Mouse (Mus musculus): Measurements from ENCODE around the gene Ywhag. TPM values are rescaled to one million over a fixed set of nuclear protein-coding genes. Genes with fewer than 3 reads are reported as not detected.

The Ywhag gene
- polyA plus RNA-seq, 1 experiment from 2014 or later: 1,023 TPM

GRCm38 (mm10) chr5:135966866-135967265 is 32.5 kb upstream of the Ywhag start:
- no peaks in the 10 kb centered on the region for H3K9me3 ChIP-seq (ENCODE audit: control insufficient read depth, low read length)
- ATAC-seq: no peak
- 59% methylated on average over 9 of the region's 9 CpGs for WGBS
- no peak overlapping the region for H3K27ac ChIP-seq (ENCODE audit: low read depth, low read length)
- no peaks in the 10 kb centered on the region for H3K27me3 ChIP-seq (replicated peaks; ENCODE audit: control insufficient read depth, insufficient read depth, low read length)
- H3K4me2 ChIP-seq (ENCODE audit: low read length): no peak overlapping the region
- no peak overlapping the region for H3K4me3 ChIP-seq (ENCODE audit: low read length)
- no peaks in the 10 kb centered on the region for H3K36me3 ChIP-seq (ENCODE audit: control insufficient read depth, insufficient read depth, low read length)
- H3K4me1 ChIP-seq (ENCODE audit: control insufficient read depth, insufficient read depth, low read depth, low read length): peaks cover 7% of the 10 kb centered on the region
- H3K9ac ChIP-seq (ENCODE audit: low read depth, low read length): no peak overlapping the region

GRCm38 (mm10) chr5:135965501-135965930 is 31.1 kb upstream of the Ywhag start:
- H3K4me2 ChIP-seq (ENCODE audit: low read length): peak overlapping the region; percentile 49
- peak overlapping the region; percentile 41; the same call in 1 of the 2 replicates for H3K9ac ChIP-seq (ENCODE audit: low read depth, low read length)
- H3K27me3 ChIP-seq (replicated peaks; ENCODE audit: control insufficient read depth, insufficient read depth, low read length): no peaks in the 10 kb centered on the region
- WGBS: 13% methylated on average over 24 of the region's 24 CpGs
- no peak overlapping the region; the same call in 1 of the 2 replicates for H3K27ac ChIP-seq (ENCODE audit: low read depth, low read length)
- no peak for ATAC-seq
- peaks cover 7% of the 10 kb centered on the region for H3K4me1 ChIP-seq (ENCODE audit: control insufficient read depth, insufficient read depth, low read depth, low read length)
- H3K9me3 ChIP-seq (ENCODE audit: control insufficient read depth, low read length): no peaks in the 10 kb centered on the region
- H3K4me3 ChIP-seq (ENCODE audit: low read length): peak overlapping the region; percentile 28
- H3K36me3 ChIP-seq (ENCODE audit: control insufficient read depth, insufficient read depth, low read length): no peaks in the 10 kb centered on the region

DNA sequence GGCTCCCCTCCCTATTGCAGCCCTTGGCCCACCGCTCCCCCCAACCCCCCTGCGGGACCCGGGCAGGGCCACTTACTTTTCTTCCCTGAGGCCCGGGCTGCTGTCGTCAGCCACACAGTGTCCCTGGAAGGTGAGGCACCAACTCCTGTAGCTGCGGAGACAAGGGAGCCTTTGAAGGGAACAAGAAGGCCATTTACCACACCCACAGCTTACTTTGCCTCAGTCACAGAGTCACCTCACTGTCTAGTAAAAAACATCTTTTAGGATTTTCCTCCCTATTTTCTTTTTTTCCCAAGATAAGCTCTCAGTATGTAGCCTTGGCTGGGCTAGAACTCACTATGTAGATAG is 28.8 kb upstream of the Ywhag start:
- Histone ChIP-seq H3K27me3 (replicated peaks; ENCODE audit: control insufficient read depth, insufficient read depth, low read length) (no peaks in the 10 kb centered on the region), H3K36me3 (ENCODE audit: control insufficient read depth, insufficient read depth, low read length) (no peaks in the 10 kb centered on the region), H3K9ac (ENCODE audit: low read depth, low read length) (peak overlapping the region; percentile 90), H3K27ac (ENCODE audit: low read depth, low read length) (peak overlapping the region; percentile 97), H3K4me1 (ENCODE audit: control insufficient read depth, insufficient read depth, low read depth, low read length) (peaks cover 7% of the 10 kb centered on the region), H3K9me3 (ENCODE audit: control insufficient read depth, low read length) (no peaks in the 10 kb centered on the region), H3K4me2 (ENCODE audit: low read length) (peak overlapping the region; percentile 96), H3K4me3 (ENCODE audit: low read length) (peak overlapping the region; percentile 64)
- no peak for ATAC-seq
- 6% methylated on average over 6 of the region's 6 CpGs for WGBS

GRCm38 (mm10) chr5:135962492-135963279 is 28.3 kb upstream of the Ywhag start:
- no peaks in the 10 kb centered on the region for H3K36me3 ChIP-seq (ENCODE audit: control insufficient read depth, insufficient read depth, low read length)
- H3K27ac ChIP-seq (ENCODE audit: low read depth, low read length): peak overlapping the region; percentile 97
- H3K4me2 ChIP-seq (ENCODE audit: low read length): peak overlapping the region; percentile 96
- no peaks in the 10 kb centered on the region for H3K9me3 ChIP-seq (ENCODE audit: control insufficient read depth, low read length)
- ATAC-seq: peak; percentile 97
- peaks cover 7% of the 10 kb centered on the region for H3K4me1 ChIP-seq (ENCODE audit: control insufficient read depth, insufficient read depth, low read depth, low read length)
- peak overlapping the region; percentile 64 for H3K4me3 ChIP-seq (ENCODE audit: low read length)
- H3K9ac ChIP-seq (ENCODE audit: low read depth, low read length): peak overlapping the region; percentile 90
- 0% methylated on average over 48 of the region's 64 CpGs for WGBS
- H3K27me3 ChIP-seq (replicated peaks; ENCODE audit: control insufficient read depth, insufficient read depth, low read length): no peaks in the 10 kb centered on the region

- Histone ChIP-seq H3K27ac (ENCODE audit: low read depth, low read length) (peak overlapping the region; percentile 97), H3K4me2 (ENCODE audit: low read length) (peak overlapping the region; percentile 96), H3K27me3 (replicated peaks; ENCODE audit: control insufficient read depth, insufficient read depth, low read length) (no peaks in the 10 kb centered on the region), H3K9ac (ENCODE audit: low read depth, low read length) (peak overlapping the region; percentile 59), H3K4me1 (ENCODE audit: control insufficient read depth, insufficient read depth, low read depth, low read length) (peaks cover 8% of the 10 kb centered on the region), H3K36me3 (ENCODE audit: control insufficient read depth, insufficient read depth, low read length) (no peaks in the 10 kb centered on the region), H3K4me3 (ENCODE audit: low read length) (peak overlapping the region; percentile 64), H3K9me3 (ENCODE audit: control insufficient read depth, low read length) (no peaks in the 10 kb centered on the region)
- no peak for ATAC-seq
- 1% methylated on average over 11 of the region's 11 CpGs for WGBS
Measured at GRCm38 (mm10) chr5:135962125-135962491, 27.7 kb upstream of the Ywhag start.

DNA sequence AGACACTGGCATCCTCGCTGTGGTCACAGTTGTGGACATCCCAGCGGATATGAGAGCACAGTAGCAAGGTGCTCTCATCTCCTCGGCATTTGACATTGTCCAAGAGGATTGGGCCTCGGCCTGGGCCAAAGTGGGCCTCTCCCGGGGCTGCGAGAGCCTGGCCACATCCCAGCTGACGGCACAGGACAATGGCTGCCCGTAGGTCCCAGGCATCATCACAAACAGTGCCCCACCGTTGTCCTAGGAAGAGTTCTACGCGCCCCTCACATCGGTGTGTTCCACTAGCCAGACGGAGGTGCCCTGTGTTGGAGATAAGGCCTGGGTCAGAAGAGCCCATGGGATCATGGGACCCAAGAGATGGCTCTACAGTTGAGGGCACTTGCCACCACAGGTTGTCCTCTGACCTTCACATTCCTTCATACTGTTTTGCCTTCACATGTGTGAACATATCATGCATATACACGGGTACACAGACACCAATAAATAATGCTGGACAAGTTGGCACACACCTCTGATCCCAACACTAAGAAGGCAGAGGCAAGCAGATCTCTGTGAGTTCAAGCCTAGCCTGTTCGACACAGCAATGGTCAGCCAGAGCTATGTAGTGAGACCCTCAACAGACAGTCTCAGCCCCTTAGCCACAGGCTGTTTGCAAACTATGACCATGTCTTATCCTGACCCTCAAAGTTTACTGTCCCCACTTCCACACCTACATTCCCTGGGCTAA is 26.7 kb upstream of the Ywhag start:
- ATAC-seq: no peak
- Histone ChIP-seq H3K9ac (ENCODE audit: low read depth, low read length) (no peak overlapping the region), H3K4me1 (ENCODE audit: control insufficient read depth, insufficient read depth, low read depth, low read length) (peaks cover 11% of the 10 kb centered on the region), H3K4me2 (ENCODE audit: low read length) (no peak overlapping the region), H3K4me3 (ENCODE audit: low read length) (no peak overlapping the region), H3K27me3 (replicated peaks; ENCODE audit: control insufficient read depth, insufficient read depth, low read length) (no peaks in the 10 kb centered on the region), H3K36me3 (ENCODE audit: control insufficient read depth, insufficient read depth, low read length) (no peaks in the 10 kb centered on the region), H3K27ac (ENCODE audit: low read depth, low read length) (no peak overlapping the region; the same call in 1 of the 2 replicates), H3K9me3 (ENCODE audit: control insufficient read depth, low read length) (no peaks in the 10 kb centered on the region)
- 96% methylated on average over 15 of the region's 15 CpGs for WGBS

GRCm38 (mm10) chr5:135959911-135960310 is 25.5 kb upstream of the Ywhag start:
- Histone ChIP-seq H3K9me3 (ENCODE audit: control insufficient read depth, low read length) (no peaks in the 10 kb centered on the region), H3K4me1 (ENCODE audit: control insufficient read depth, insufficient read depth, low read depth, low read length) (peaks cover 7% of the 10 kb centered on the region), H3K27ac (ENCODE audit: low read depth, low read length) (no peak overlapping the region), H3K36me3 (ENCODE audit: control insufficient read depth, insufficient read depth, low read length) (no peaks in the 10 kb centered on the region), H3K27me3 (replicated peaks; ENCODE audit: control insufficient read depth, insufficient read depth, low read length) (no peaks in the 10 kb centered on the region), H3K4me3 (ENCODE audit: low read length) (no peak overlapping the region), H3K9ac (ENCODE audit: low read depth, low read length) (no peak overlapping the region), H3K4me2 (ENCODE audit: low read length) (no peak overlapping the region)
- ATAC-seq: no peak
- 94% methylated on average over 7 of the region's 7 CpGs for WGBS

DNA sequence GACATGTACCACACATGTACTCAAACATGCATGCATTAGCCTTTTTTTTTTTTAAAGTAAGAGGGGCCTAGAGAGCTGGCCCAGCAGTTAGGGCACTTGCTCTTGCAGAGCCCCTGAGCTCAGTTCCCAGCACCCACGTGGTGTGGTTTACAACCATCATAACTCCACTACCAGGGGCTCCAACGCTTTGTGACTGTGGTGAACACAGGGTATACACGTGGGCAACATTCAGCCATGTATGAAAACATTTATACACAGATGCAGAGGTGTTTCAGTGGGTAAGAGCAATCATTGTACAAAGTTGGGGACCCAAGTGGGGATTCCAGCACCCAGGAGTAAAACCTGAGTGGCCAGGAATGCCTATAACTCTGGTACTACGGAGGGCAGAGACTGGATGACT is 24.0 kb upstream of the Ywhag start:
- peaks cover 7% of the 10 kb centered on the region for H3K4me1 ChIP-seq (ENCODE audit: control insufficient read depth, insufficient read depth, low read depth, low read length)
- peak overlapping the region; percentile 84; the same call in 1 of the 2 replicates for H3K27ac ChIP-seq (ENCODE audit: low read depth, low read length)
- no peaks in the 10 kb centered on the region for H3K27me3 ChIP-seq (replicated peaks; ENCODE audit: control insufficient read depth, insufficient read depth, low read length)
- WGBS: 83% methylated on average over 4 of the region's 4 CpGs
- peak overlapping the region; percentile 63; the same call in 1 of the 2 replicates for H3K4me2 ChIP-seq (ENCODE audit: low read length)
- H3K9ac ChIP-seq (ENCODE audit: low read depth, low read length): no peak overlapping the region
- H3K36me3 ChIP-seq (ENCODE audit: control insufficient read depth, insufficient read depth, low read length): no peaks in the 10 kb centered on the region
- no peaks in the 10 kb centered on the region for H3K9me3 ChIP-seq (ENCODE audit: control insufficient read depth, low read length)
- no peak overlapping the region for H3K4me3 ChIP-seq (ENCODE audit: low read length)
- ATAC-seq: no peak

DNA sequence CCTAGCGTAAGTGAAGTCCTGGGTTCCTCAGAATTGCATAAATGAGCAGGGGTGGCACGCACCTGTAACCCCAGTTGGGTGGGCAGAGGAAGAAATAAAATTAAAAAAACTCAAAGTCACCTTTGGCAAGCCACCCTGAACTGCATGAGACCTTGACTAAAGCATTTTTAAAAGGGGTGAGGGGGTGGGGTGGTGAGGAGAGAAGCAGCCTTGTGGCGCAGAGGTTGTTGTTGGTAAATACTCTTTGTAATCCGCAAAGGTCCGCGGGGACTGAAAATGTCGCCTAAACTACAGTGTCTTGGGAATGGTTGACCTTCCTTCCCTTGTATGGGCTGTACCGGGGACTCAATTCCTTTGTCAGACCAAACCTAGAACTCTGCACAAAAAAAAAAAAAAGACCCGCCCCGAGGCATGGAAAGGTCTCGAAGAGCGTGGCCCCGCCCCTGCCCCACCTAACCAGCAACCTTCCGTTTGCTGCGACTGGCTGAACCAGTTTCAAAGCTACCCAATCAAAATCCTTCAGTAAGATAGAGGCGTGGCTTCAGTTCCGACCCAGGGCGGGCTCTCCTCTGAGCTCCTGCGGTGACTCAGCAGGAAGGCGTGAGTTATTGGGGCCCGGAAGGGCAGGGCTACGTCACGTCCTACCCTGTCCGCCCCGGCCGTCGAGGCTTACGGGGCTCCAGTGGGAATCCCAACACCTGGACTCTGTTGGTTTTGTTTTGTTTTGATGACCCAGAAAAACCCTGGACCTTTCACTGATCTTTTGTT is 23.0 kb upstream of the Ywhag start:
- Histone ChIP-seq H3K36me3 (ENCODE audit: control insufficient read depth, insufficient read depth, low read length) (no peaks in the 10 kb centered on the region), H3K27me3 (replicated peaks; ENCODE audit: control insufficient read depth, insufficient read depth, low read length) (no peaks in the 10 kb centered on the region), H3K4me2 (ENCODE audit: low read length) (peak overlapping the region; percentile 63), H3K27ac (ENCODE audit: low read depth, low read length) (peak overlapping the region; percentile 84), H3K4me1 (ENCODE audit: control insufficient read depth, insufficient read depth, low read depth, low read length) (peaks cover 3% of the 10 kb centered on the region), H3K9ac (ENCODE audit: low read depth, low read length) (peak overlapping the region; percentile 57), H3K4me3 (ENCODE audit: low read length) (peak overlapping the region; percentile 41), H3K9me3 (ENCODE audit: control insufficient read depth, low read length) (no peaks in the 10 kb centered on the region)
- WGBS: 7% methylated on average over 28 of the region's 28 CpGs
- peak; percentile 78 for ATAC-seq
